ENCODE assay signal across 8 mouse cellular contexts in genomic region chr16:55894893-55895650, GRCm38 (mm10). TPM values are rescaled to one million over a fixed set of nuclear protein-coding genes. Genes with fewer than 3 reads are reported as not detected.
A peak's percentile ranks its signal among the peaks of the same experiment; 100 is the strongest.
DNase-seq lines count a peak whose midpoint lies in the region; ATAC-seq lines count a peak whose summit lies in the region.

Nxpe3 (minus strand) TSS chr16:55895285.

- no peaks in the 10 kb centered on the region for H3K36me3 ChIP-seq in embryonic facial prominence, embryonic 14.5 days (ENCODE audit: control insufficient read depth, insufficient read depth, low read length)
- no peaks in the 10 kb centered on the region for H3K36me3 ChIP-seq in kidney, embryonic 14.5 days (ENCODE audit: control insufficient read depth, insufficient read depth, low read length)
- H3K36me3 ChIP-seq in limb, embryonic 15.5 days, result 0 out of 2 replicates have a peak, but pooled peaks cover 2% of the 10 kb centered on the region

- peak; percentile 97 for ATAC-seq in embryonic facial prominence, embryonic 14.5 days (ENCODE audit: low read depth)
- ATAC-seq in kidney, embryonic 14.5 days (ENCODE audit: low FRiP score, low TSS enrichment), result peak; percentile 96
- ATAC-seq in limb, embryonic 15.5 days (ENCODE audit: insufficient number of reproducible peaks, low FRiP score, low TSS enrichment, low read depth), result peak; percentile 85

- H3K9me3 ChIP-seq in embryonic facial prominence, embryonic 14.5 days (ENCODE audit: control insufficient read depth, low read length), result no peaks in the 10 kb centered on the region
- no peaks in the 10 kb centered on the region for H3K9me3 ChIP-seq in kidney, embryonic 14.5 days (ENCODE audit: control insufficient read depth, low read length)
- H3K9me3 ChIP-seq in limb, embryonic 15.5 days, result no peaks in the 10 kb centered on the region

- under 1% methylated on average over 46 of the region's 74 CpGs for WGBS in embryonic facial prominence, embryonic 14.5 days
- under 1% methylated on average over 64 of the region's 74 CpGs for WGBS in kidney, embryonic 14.5 days
- WGBS in limb, embryonic 15.5 days, result under 1% methylated on average over 74 of the region's 74 CpGs

- DNase-seq in 416B (ENCODE audit: low read depth), result peak; percentile 95
- DNase-seq in adrenal gland, postnatal 4 days (ENCODE audit: low spot score in 2 of 2), result peak; percentile 50 to 63
- peak; percentile 89 for DNase-seq in embryonic facial prominence, embryonic 14.5 days (ENCODE audit: low spot score)
- peak; percentile 89 to 90 for DNase-seq in heart, adult 9 months (ENCODE audit: low spot score in 2 of 2)
- peak; percentile 42 to 64 for DNase-seq in monocyte, adult 2 months (ENCODE audit: low read depth in 1 of 2, low spot score in 2 of 2)
- DNase-seq in spleen, postnatal 36 days (ENCODE audit: low spot score in 2 of 2), result peak; percentile 87 to 90

- peak within 1 kb of the TSS; percentile 72 for H3K27ac ChIP-seq in embryonic facial prominence, embryonic 14.5 days (replicated peaks; ENCODE audit: low read depth, low read length)
- peak within 1 kb of the TSS; percentile 78 for H3K27ac ChIP-seq in kidney, embryonic 14.5 days (ENCODE audit: low read depth, low read length)
- H3K27ac ChIP-seq in limb, embryonic 15.5 days, result peak within 1 kb of the TSS; percentile 75

- H3K4me1 ChIP-seq in embryonic facial prominence, embryonic 14.5 days (ENCODE audit: control insufficient read depth, insufficient read depth, low read length), result peaks cover 7% of the 10 kb centered on the region; the same call in 1 of the 2 replicates
- peaks cover 4% of the 10 kb centered on the region; the same call in 1 of the 2 replicates for H3K4me1 ChIP-seq in kidney, embryonic 14.5 days (ENCODE audit: control insufficient read depth, insufficient read depth, low read length)
- peaks cover 9% of the 10 kb centered on the region for H3K4me1 ChIP-seq in limb, embryonic 15.5 days

- peak within 1 kb of the TSS; percentile 77 for H3K4me3 ChIP-seq in embryonic facial prominence, embryonic 14.5 days (ENCODE audit: low read depth, low read length)
- H3K4me3 ChIP-seq in kidney, embryonic 14.5 days (ENCODE audit: low read length), result peak within 1 kb of the TSS; percentile 74
- peak within 1 kb of the TSS; percentile 74 for H3K4me3 ChIP-seq in limb, embryonic 15.5 days

- peak within 1 kb of the TSS; percentile 72 for H3K9ac ChIP-seq in embryonic facial prominence, embryonic 14.5 days (ENCODE audit: low read depth, low read length)
- peak within 1 kb of the TSS; percentile 75 for H3K9ac ChIP-seq in kidney, embryonic 14.5 days (ENCODE audit: low read depth, low read length)
- H3K9ac ChIP-seq in limb, embryonic 15.5 days, result peak within 1 kb of the TSS; percentile 60

- H3K27me3 ChIP-seq in embryonic facial prominence, embryonic 14.5 days (replicated peaks; ENCODE audit: control insufficient read depth, insufficient read depth, low read length), result no peaks in the 10 kb centered on the region
- no peaks in the 10 kb centered on the region for H3K27me3 ChIP-seq in kidney, embryonic 14.5 days (ENCODE audit: control insufficient read depth, insufficient read depth, low read length)
- no peaks in the 10 kb centered on the region for H3K27me3 ChIP-seq in limb, embryonic 15.5 days

- peak within 1 kb of the TSS; percentile 85 for H3K4me2 ChIP-seq in embryonic facial prominence, embryonic 14.5 days (ENCODE audit: low read depth, low read length)
- H3K4me2 ChIP-seq in kidney, embryonic 14.5 days (replicated peaks; ENCODE audit: low read depth, low read length), result peak within 1 kb of the TSS; percentile 87
- peak within 1 kb of the TSS; percentile 90 for H3K4me2 ChIP-seq in limb, embryonic 15.5 days

RNA-seq across cellular contexts. Expression of gene Nxpe3, which starts in this region (rescaled TPM):
- 1 to 10 TPM; 2.5 to 3.0 TPM for total RNA-seq in adrenal gland, postnatal 4 days (2021)
- polyA plus RNA-seq in embryonic facial prominence, embryonic 14.5 days (2014; fragmentation: Nextera tagmentation; extraction: Ambion mirVana), result 0.68 and 0.70 TPM in 2 replicates
- 1.1 and 1.3 TPM in 2 replicates for polyA plus RNA-seq in kidney, embryonic 14.5 days (2014; fragmentation: Nextera tagmentation; extraction: Ambion mirVana)
- 0.45 and 0.59 TPM in 2 replicates for polyA plus RNA-seq in limb, embryonic 15.5 days (2015; fragmentation: Nextera tagmentation; extraction: Ambion mirVana)

Comparison
In these comparisons a context has a peak if more than half of its experiments do, and no peak if none do; other contexts are left out.
1. Peak in every context shown above with its lines: DNase-seq, ATAC-seq, H3K4me3 ChIP-seq and H3K27ac ChIP-seq.
2. Peak in DNase-seq, ATAC-seq, H3K4me3 ChIP-seq, H3K27ac ChIP-seq, H3K9ac ChIP-seq and H3K4me2 ChIP-seq in embryonic facial prominence, embryonic 14.5 days; RNA of the gene not detected or under 1 TPM.
3. Peak in ATAC-seq, H3K4me3 ChIP-seq, H3K27ac ChIP-seq, H3K9ac ChIP-seq and H3K4me2 ChIP-seq in limb, embryonic 15.5 days; RNA of the gene not detected or under 1 TPM.